Mouse (Mus musculus) embryonic facial prominence, embryonic 14.5 days (tissue): Measurements from ENCODE around the gene Itsn1. TPM values are rescaled to one million over a fixed set of nuclear protein-coding genes. Genes with fewer than 3 reads are reported as not detected.

Source experiments
- ATAC-seq: fragments of 200-750 bp; cut with Nextera tagmentation; 2 replicates; pipeline ENCODE4 v1.8.0; 2017; ENCODE audit warnings: low read depth, moderate number of reproducible peaks, moderate TSS enrichment
- DNase-seq: peaks from one replicate; pipeline ENCODE4 v3.0.0-alpha.2; 2015; ENCODE audit warnings: low spot score
- H3K27ac ChIP-seq: fragments of 300-500 bp; sonication (generic); replicated peaks from 2 replicates; pipeline ENCODE4 v1.5.1; 2014; ENCODE audit warnings: low read depth, mild to moderate bottlenecking, low read length, moderate library complexity
- H3K27me3 ChIP-seq: fragments of 300-500 bp; sonication (generic); replicated peaks from 2 replicates; pipeline ENCODE4 v1.6.1; 2014; ENCODE audit warnings: low read length; ENCODE audit not compliant: control insufficient read depth, insufficient read depth
- H3K36me3 ChIP-seq: fragments of 300-500 bp; sonication (generic); 2 replicates; pipeline ENCODE4 v1.6.1; 2014; ENCODE audit warnings: low read length, mixed read lengths; ENCODE audit not compliant: control insufficient read depth, insufficient read depth
- H3K4me1 ChIP-seq: fragments of 300-500 bp; sonication (generic); 2 replicates; pipeline ENCODE4 v1.6.1; 2014; ENCODE audit warnings: antibody characterized with exemption, low read length; ENCODE audit not compliant: control insufficient read depth, insufficient read depth
- H3K4me2 ChIP-seq: fragments of 300-500 bp; sonication (generic); 2 replicates; pipeline ENCODE4 v1.6.1; 2014; ENCODE audit warnings: low read depth, mild to moderate bottlenecking, low read length, moderate library complexity, mixed read lengths
- H3K4me3 ChIP-seq: fragments of 300-500 bp; sonication (generic); 2 replicates; pipeline ENCODE4 v1.5.1; 2014; ENCODE audit warnings: low read depth, mild to moderate bottlenecking, low read length
- H3K9ac ChIP-seq: fragments of 300-500 bp; sonication (generic); 2 replicates; pipeline ENCODE4 v1.6.1; 2014; ENCODE audit warnings: low read depth, mild to moderate bottlenecking, low read length, moderate library complexity, mixed read lengths
- H3K9me3 ChIP-seq: fragments of 300-500 bp; sonication (generic); 2 replicates; pipeline ENCODE4 v1.6.1; 2016; ENCODE audit warnings: low read length; ENCODE audit not compliant: control insufficient read depth
- WGBS: fragments of 180-500 bp; shearing (Covaris S2); extraction: QIAGEN DNeasy Blood & Tissue Kit; methylation state at CpG from one replicate; pipeline ENCODE4 v1.1.7; 2014; 5-methylcytosine and 5-hydroxymethylcytosine counted together
- polyA plus RNA-seq: library from polyadenylated mRNA; unstranded; fragments of >200 nt; fragmentation: Nextera tagmentation; extraction: Ambion mirVana; gene quantifications from 2 replicates; pipeline ENCODE4 v1.2.1, GENCODE M21; 2014

Gene Itsn1
- polyA plus RNA-seq, 1 experiment from 2014 or later, result 30.1 TPM

DNA sequence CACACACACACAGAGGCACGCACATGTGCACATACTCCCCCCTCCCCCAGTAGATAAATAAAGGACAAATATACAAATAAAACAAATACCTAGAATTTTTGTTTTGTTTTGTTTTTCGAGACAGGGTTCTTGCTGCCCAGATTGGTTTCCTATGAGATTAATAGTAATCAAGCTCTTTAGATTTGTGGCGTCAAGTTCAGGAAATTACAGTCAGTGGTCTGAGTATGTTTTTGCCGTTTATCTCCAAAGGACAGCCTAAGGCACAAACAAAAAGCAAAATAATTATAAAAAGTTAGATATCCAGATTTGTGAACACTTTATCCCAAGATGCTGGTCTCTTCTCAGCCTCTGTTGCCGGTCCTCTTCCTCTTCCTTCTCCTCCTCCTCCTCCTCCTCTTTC, 104.0 kb downstream of the Itsn1 start:
- DNase-seq (no peak), ATAC-seq (no peak)
- Histone ChIP-seq H3K36me3 (peaks cover 38% of the 10 kb centered on the region), H3K9me3 (no peaks in the 10 kb centered on the region), H3K27ac (no peak overlapping the region), H3K4me1 (no peaks in the 10 kb centered on the region), H3K4me2 (no peak overlapping the region), H3K4me3 (no peak overlapping the region), H3K9ac (no peak overlapping the region), H3K27me3 (no peaks in the 10 kb centered on the region)
- WGBS, result 89% methylated on average over 5 of the region's 5 CpGs

DNA sequence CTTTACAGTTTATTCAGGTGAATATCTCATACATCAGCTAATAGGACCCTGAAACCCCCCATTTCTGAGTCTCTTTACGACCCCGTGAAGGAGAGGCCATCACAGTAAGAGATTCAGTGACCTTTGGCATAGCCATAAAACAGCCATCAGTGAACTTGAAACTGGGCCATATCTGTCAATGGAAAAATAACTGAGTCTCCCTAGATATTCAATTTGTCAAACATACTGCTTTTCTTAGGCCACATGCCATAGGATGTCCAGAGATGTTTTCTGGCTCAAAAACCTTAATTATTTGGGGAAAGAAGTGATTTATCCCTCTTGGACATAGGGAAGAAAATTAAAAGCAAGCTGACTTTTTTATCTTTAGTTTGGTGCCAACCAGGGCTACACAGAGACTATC, 104.5 kb downstream of the Itsn1 start:
- Histone ChIP-seq H3K4me1 (no peaks in the 10 kb centered on the region), H3K27me3 (no peaks in the 10 kb centered on the region), H3K4me2 (no peak overlapping the region), H3K9me3 (no peaks in the 10 kb centered on the region), H3K9ac (no peak overlapping the region), H3K4me3 (no peak overlapping the region), H3K36me3 (peaks cover 37% of the 10 kb centered on the region), H3K27ac (no peak overlapping the region)
- ATAC-seq (no peak), DNase-seq (no peak)
- WGBS, result 88% methylated on average over 2 of the region's 2 CpGs

DNA sequence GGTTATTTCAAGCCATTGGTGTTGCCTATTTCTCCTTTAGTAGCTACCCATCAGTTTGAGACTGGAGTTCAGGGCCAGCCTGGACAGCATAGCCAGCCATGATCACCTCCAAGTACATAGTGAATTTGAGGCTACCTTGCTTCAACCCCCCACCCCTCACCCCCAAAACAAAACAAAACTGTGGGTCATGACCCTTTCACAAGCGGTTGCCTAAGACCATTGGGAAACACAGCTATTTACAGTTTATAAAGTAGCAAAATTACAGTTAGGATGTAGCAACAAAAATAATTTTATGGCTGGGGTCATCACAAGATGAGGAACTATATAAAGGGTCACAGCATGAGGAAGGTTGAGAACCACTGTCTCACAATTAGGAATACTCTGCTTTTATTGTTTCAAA, 104.9 kb downstream of the Itsn1 start:
- DNase-seq, result no peak
- no peaks in the 10 kb centered on the region for H3K27me3 ChIP-seq
- no peaks in the 10 kb centered on the region for H3K4me1 ChIP-seq
- no peak overlapping the region for H3K9ac ChIP-seq
- H3K4me3 ChIP-seq, result no peak overlapping the region
- H3K4me2 ChIP-seq, result no peak overlapping the region
- ATAC-seq, result no peak
- no peaks in the 10 kb centered on the region for H3K9me3 ChIP-seq
- H3K36me3 ChIP-seq, result peaks cover 34% of the 10 kb centered on the region
- no peak overlapping the region for H3K27ac ChIP-seq
- 85% methylated on average over 1 of the region's 1 CpGs for WGBS

DNA sequence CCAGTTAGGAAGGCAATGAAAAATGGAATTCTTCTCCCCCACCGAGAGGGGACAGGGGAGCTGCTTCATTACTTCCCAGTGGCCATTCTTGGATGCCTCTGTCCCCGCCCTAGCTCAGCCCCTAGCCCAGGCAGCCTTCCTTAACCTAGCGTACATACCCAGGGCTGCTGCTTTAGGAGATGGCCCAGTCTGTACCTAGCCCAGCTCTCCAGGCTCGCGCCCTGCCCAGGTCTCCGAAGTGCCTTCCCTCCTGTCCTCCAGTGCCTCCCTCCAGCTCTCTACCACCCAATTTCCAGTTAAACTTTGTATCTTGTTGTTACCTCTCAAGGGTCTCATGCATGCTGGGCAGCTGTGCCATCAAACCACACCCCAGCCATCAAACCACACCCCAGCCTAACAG, 106.7 kb downstream of the Itsn1 start:
- ATAC-seq, result no peak
- H3K4me2 ChIP-seq, result no peak overlapping the region
- H3K27me3 ChIP-seq, result no peaks in the 10 kb centered on the region
- no peak overlapping the region for H3K4me3 ChIP-seq
- H3K27ac ChIP-seq, result no peak overlapping the region
- no peaks in the 10 kb centered on the region for H3K9me3 ChIP-seq
- H3K4me1 ChIP-seq, result peaks cover 6% of the 10 kb centered on the region
- no peak for DNase-seq
- H3K9ac ChIP-seq, result no peak overlapping the region
- H3K36me3 ChIP-seq, result peaks cover 22% of the 10 kb centered on the region
- whole genome bisulfite sequencing, result 82% methylated on average over 6 of the region's 6 CpGs

DNA sequence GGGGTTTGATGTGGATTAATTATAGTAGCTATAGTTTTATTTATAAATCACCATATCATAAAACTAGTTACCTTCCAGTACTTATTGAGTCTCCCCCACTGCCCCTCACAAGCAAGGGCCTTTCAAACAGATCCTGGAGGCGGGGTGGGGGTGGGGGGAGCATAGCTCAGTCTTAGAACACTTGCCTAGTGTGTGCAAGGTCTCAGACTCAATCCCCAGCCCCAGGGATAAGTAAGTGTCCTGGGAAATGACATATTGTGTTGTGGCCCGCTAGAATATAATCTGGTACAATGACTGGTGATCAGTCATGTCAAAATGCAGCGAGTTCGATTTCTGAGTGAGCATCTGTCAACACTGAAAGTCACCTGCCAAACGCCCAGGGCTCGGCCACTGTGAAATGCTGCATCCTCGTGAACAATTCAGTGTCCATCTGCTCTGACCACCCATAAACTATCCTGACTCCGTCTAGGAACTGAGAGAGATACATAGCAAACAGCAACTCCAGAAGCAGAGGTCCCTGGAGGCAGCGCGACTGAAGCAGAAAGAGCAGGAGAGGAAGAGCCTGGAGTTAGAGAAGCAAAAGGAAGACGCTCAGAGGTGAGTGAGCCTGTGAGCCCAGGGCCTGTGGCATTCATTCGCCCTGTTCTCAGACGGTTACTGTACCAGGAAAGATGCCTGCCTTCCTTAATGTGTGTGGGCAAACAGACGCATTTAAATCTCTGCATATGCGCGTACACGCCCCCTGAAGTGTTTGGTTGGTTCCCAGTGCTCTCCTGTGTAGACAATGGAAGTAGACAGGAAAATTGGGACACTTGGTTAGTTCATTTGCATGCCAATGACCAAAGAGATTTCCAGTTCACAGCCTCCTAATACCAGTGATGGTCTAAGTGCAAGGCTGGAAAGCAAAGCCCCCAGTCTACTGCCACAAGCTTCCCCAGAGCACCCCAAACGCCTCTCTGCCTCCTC, 107.8 kb downstream of the Itsn1 start:
- Histone ChIP-seq H3K4me3 (no peak overlapping the region), H3K4me1 (peaks cover 13% of the 10 kb centered on the region), H3K9ac (no peak overlapping the region), H3K9me3 (no peaks in the 10 kb centered on the region), H3K4me2 (no peak overlapping the region), H3K27me3 (no peaks in the 10 kb centered on the region), H3K27ac (no peak overlapping the region), H3K36me3 (peaks cover 27% of the 10 kb centered on the region)
- WGBS, result 77% methylated on average over 18 of the region's 18 CpGs
- DNase-seq (no peak), ATAC-seq (no peak)

DNA sequence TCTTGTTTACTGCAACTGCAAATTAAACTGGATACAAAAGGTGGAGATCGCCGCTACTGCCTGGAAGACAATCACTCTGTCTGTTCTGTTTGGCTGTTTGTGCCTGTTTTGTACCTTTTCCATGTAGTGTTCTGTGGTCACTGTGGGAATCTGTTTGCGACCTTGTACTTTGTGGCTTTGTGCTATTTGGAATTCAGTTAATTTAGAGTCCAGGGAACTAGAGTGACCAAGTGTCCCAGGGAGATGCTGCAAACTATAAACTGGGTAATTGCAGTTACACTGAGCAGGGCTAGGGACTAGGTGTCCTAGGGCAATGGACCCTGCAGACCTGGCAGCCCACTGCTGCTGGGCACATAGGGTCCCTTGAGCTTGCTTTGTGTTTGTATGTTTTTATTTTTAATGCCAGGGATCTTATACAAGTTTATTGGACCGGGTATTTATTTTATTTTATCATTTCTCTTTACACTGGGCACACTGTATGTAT, 108.5 kb downstream of the Itsn1 start:
- DNase-seq, result no peak
- peaks cover 32% of the 10 kb centered on the region for H3K36me3 ChIP-seq
- 87% methylated on average over 4 of the region's 4 CpGs for WGBS

DNA sequence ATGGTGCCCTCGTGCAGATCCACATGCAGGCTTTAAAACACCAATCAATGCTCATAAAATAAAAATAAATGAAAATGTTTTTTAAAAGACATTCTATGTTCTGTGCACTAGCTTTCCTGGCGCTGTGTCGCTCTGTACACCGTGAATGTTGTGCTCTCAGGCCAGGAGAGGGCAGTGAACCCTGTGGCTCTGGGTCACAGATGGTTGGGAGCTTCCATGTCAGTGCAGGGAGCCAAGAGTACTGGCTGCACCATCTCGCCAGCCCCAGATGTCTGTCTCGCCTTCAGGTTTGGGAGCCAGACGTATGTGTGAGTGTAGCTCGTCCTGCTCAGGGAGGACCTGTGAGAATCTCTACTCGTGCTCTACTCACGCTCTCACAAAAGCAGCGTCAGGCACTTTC, 109.7 kb downstream of the Itsn1 start:
- Histone ChIP-seq H3K9me3 (no peaks in the 10 kb centered on the region), H3K27ac (no peak overlapping the region), H3K36me3 (peaks cover 42% of the 10 kb centered on the region), H3K4me3 (no peak overlapping the region), H3K9ac (no peak overlapping the region), H3K4me2 (no peak overlapping the region), H3K4me1 (peaks cover 13% of the 10 kb centered on the region), H3K27me3 (no peaks in the 10 kb centered on the region)
- DNase-seq (no peak), ATAC-seq (no peak)
- WGBS, result 85% methylated on average over 11 of the region's 11 CpGs

More for the DNA sequence above, 108.5 kb downstream of the Itsn1 start:
- Histone ChIP-seq H3K4me2 (no peak overlapping the region), H3K9ac (no peak overlapping the region), H3K27me3 (no peaks in the 10 kb centered on the region), H3K27ac (no peak overlapping the region), H3K9me3 (no peaks in the 10 kb centered on the region), H3K4me1 (peaks cover 13% of the 10 kb centered on the region), H3K4me3 (no peak overlapping the region)
- ATAC-seq, result no peak

DNA sequence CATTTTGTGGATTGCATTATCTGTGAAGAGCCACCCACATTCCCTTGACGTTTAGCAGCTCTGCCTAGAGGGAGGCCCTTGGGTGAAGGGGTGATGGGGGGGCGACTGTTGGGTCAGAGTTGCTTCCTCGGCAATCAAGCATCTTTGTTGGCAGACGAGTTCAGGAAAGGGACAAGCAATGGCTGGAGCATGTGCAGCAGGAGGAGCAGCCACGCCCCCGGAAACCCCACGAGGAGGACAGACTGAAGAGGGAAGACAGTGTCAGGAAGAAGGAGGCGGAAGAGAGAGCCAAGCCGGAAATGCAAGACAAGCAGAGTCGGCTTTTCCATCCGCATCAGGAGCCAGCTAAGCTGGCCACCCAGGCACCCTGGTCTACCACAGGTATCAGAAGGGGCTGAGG, 110.4 kb downstream of the Itsn1 start:
- WGBS, result 54% methylated on average over 11 of the region's 11 CpGs
- no peak overlapping the region for H3K4me2 ChIP-seq
- H3K27me3 ChIP-seq, result no peaks in the 10 kb centered on the region
- H3K27ac ChIP-seq, result no peak overlapping the region
- H3K4me3 ChIP-seq, result no peak overlapping the region
- DNase-seq (no peak), ATAC-seq (no peak)
- no peaks in the 10 kb centered on the region for H3K9me3 ChIP-seq
- peaks cover 13% of the 10 kb centered on the region for H3K4me1 ChIP-seq
- H3K9ac ChIP-seq, result no peak overlapping the region
- peaks cover 48% of the 10 kb centered on the region for H3K36me3 ChIP-seq
